ENCODE assay signal across 20 mouse cellular contexts in the genomic region with DNA sequence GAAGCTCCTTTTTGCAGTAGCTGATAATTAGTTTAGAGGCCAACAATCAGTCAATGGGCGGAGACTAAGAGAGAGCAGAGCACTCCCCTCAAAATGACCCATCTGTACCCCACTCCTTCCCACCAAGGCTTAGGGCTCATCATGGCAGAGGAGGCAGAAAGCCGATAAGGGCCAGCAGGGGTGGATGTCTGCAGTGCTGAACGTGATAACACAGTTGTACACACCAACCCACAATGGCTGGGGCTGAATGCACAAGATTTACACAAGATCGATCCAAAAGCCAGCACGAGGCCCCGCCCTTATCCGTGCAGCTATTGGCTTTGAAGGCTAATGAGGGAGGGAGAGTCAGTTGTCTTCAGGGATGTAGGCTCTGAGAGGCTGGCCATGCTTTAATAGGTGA. TPM values are rescaled to one million over a fixed set of nuclear protein-coding genes. Genes with fewer than 3 reads are reported as not detected.
DNase-seq lines count a peak whose midpoint lies in the region; ATAC-seq and TF ChIP-seq lines count a peak whose summit lies in the region.
"Had no signal": no experiment of that assay in that cellular context is flagged by ENCODE, and none has a peak within 500 bp of the region (broad histone marks: within the 10 kb centered on the region; RNA-seq: fewer than 3 reads in every experiment).

No protein-coding gene starts in this region.

- H3K27me3 ChIP-seq in liver, embryonic 14.5 days (ENCODE audit: control insufficient read depth, insufficient read depth, low read length): no peaks in the 10 kb centered on the region
- H3K27me3 ChIP-seq: embryonic facial prominence, embryonic 12.5 days; forebrain, embryonic 15.5 days; heart, embryonic 12.5 days; hindbrain, embryonic 15.5 days; Patski had no signal

- no peak for TF ChIP-seq CTCF in liver, embryonic 14.5 days (IDR thresholded peaks at IDR 0.05; ENCODE audit: low read depth)

- no peaks in the 10 kb centered on the region for H3K36me3 ChIP-seq in liver, embryonic 14.5 days (replicated peaks; ENCODE audit: control insufficient read depth, insufficient read depth, low read depth)
- H3K36me3 ChIP-seq: embryonic facial prominence, embryonic 12.5 days; forebrain, embryonic 15.5 days; heart, embryonic 12.5 days; hindbrain, embryonic 10.5 days; hindbrain, embryonic 15.5 days had no signal

- H3K27ac ChIP-seq in liver, embryonic 14.5 days: no peak overlapping the region
- H3K27ac ChIP-seq: embryonic facial prominence, embryonic 12.5 days; forebrain, embryonic 15.5 days; heart, adult 2 months; hindbrain, embryonic 10.5 days; hindbrain, embryonic 15.5 days had no signal

- no peak for TF ChIP-seq EP300 in liver, embryonic 14.5 days (IDR thresholded peaks at IDR 0.05; ENCODE audit: low read depth)

- peaks cover 0 to 2% of the 10 kb centered on the region in 2 experiments; a peak in 1 of 4 replicates for H3K4me1 ChIP-seq in liver, embryonic 14.5 days (replicated peaks; ENCODE audit: control insufficient read depth in 2 of 2, insufficient read depth in 2 of 2, low read length in 1 of 2)
- H3K4me1 ChIP-seq: embryonic facial prominence, embryonic 12.5 days; forebrain, embryonic 15.5 days; hindbrain, embryonic 15.5 days had no signal

- DNase-seq in c-Kit-negative CD71-positive TER-119-positive erythroid progenitor cells, embryonic 14.5 days (ENCODE audit: low read depth, low spot score): peak; percentile 6
- peak; percentile 17 for DNase-seq in liver
- DNase-seq in liver, embryonic 14.5 days (ENCODE audit: low read depth in 3 of 3, low spot score in 3 of 3): peak in 2 of 3 experiments; percentile 28 to 60
- no peak for DNase-seq in adrenal gland, adult 18-20 months (ENCODE audit: low spot score in 2 of 2)
- DNase-seq in embryo, embryonic 9.5 days (ENCODE audit: extremely low spot score): no peak
- DNase-seq: adrenal gland, adult 8-10 months; cerebellum, adult 11 months; cerebellum, adult 8-10 months; embryo, embryonic 11 days; gastrocnemius, postnatal 10 days; heart, adult 2 months had no signal

- H3K4me3 ChIP-seq in liver, embryonic 14.5 days (ENCODE audit: insufficient read depth in 1 of 2, low read depth in 2 of 2, low read length in 2 of 2): no peak overlapping the region
- H3K4me3 ChIP-seq: embryonic facial prominence, embryonic 12.5 days; forebrain, embryonic 15.5 days; heart, adult 2 months; heart, embryonic 12.5 days; hindbrain, embryonic 10.5 days; hindbrain, embryonic 15.5 days had no signal

- no peaks in the 10 kb centered on the region for H3K9me3 ChIP-seq in liver, embryonic 14.5 days (ENCODE audit: control insufficient read depth, low read length)
- H3K9me3 ChIP-seq: embryonic facial prominence, embryonic 12.5 days; forebrain, embryonic 15.5 days; heart, embryonic 12.5 days; hindbrain, embryonic 10.5 days; hindbrain, embryonic 15.5 days had no signal

- H3K9ac ChIP-seq in liver, embryonic 14.5 days (replicated peaks): no peak overlapping the region
- H3K9ac ChIP-seq: embryonic facial prominence, embryonic 12.5 days; forebrain, embryonic 15.5 days; heart, embryonic 12.5 days; hindbrain, embryonic 15.5 days had no signal

- no peak overlapping the region for H3K4me2 ChIP-seq in liver, embryonic 14.5 days (ENCODE audit: low read depth)
- H3K4me2 ChIP-seq: embryonic facial prominence, embryonic 12.5 days; forebrain, embryonic 15.5 days; heart, embryonic 12.5 days; hindbrain, embryonic 15.5 days had no signal

- ATAC-seq in liver, embryonic 14.5 days (ENCODE audit: insufficient read depth): peak; percentile 79
- ATAC-seq in megakaryocyte progenitor cell, adult 5-6 weeks (replicated peaks; ENCODE audit: poor library complexity): peak; percentile 30
- ATAC-seq in monocyte, adult 5-6 weeks (replicated peaks; ENCODE audit: insufficient number of reproducible peaks, low FRiP score, low TSS enrichment, poor library complexity, severe bottlenecking): no peak
- ATAC-seq: forebrain, embryonic 15.5 days; Patski had no signal

- 43% methylated on average over 7 of the region's 7 CpGs for WGBS in liver, embryonic 14.5 days (ENCODE audit: insufficient replicate concordance)

RNA-seq across cellular contexts. Expression of a gene that starts 58.3 kb away (rescaled TPM):
- 1.4 and 1.6 TPM in 2 replicates for polyA plus RNA-seq in liver, embryonic 14.5 days (2012; rRNA removed)
- 1.9 and 2.2 TPM in 2 replicates for polyA plus RNA-seq in liver, embryonic 14.5 days (2014; fragmentation: Nextera tagmentation; extraction: Ambion mirVana)
- total RNA-seq in megakaryocyte progenitor cell, adult 5-6 weeks (2015): 7.0 and 10.6 TPM in 2 replicates
- 7.4 and 10.8 TPM in 2 replicates for total RNA-seq in megakaryocyte progenitor cell, adult 5-6 weeks (2017)
- total RNA-seq in monocyte, adult 5-6 weeks (2017): 4.9 to 7.6 TPM (median 6.0 TPM) in 3 replicates
- 1 to 10 TPM; 4.4 to 5.0 TPM for total RNA-seq in adrenal gland, adult 18-20 months (2021)
- total RNA-seq: MEL had no signal

Comparison
In these comparisons a context has a peak if more than half of its experiments do, and no peak if none do; other contexts are left out.
1. DNase-seq: peak in c-Kit-negative CD71-positive TER-119-positive erythroid progenitor cells, embryonic 14.5 days (single experiment), liver (single experiment) and liver, embryonic 14.5 days (2 of 3); none in adrenal gland, adult 18-20 months (0 of 2) and embryo, embryonic 9.5 days (single experiment).